ENCODE assay signal across 8 mouse cellular contexts in genomic region chr16:55894893-55895650, GRCm38 (mm10). TPM values are rescaled to one million over a fixed set of nuclear protein-coding genes. Genes with fewer than 3 reads are reported as not detected.
DNase-seq lines count a peak whose midpoint lies in the region; ATAC-seq and TF ChIP-seq lines count a peak whose summit lies in the region.

TSS of gene Nxpe3 (minus strand) at chr16:55895285.

- peak; percentile 61 for DNase-seq in WW6 (ENCODE audit: low read depth, low spot score)
- peak; percentile 86 for DNase-seq in cerebellum, postnatal 36 days
- peak; percentile 85 for DNase-seq in gastrocnemius, adult 18-20 months (ENCODE audit: low spot score)
- DNase-seq in hindbrain, postnatal 0 days (ENCODE audit: low spot score), result peak; percentile 90
- DNase-seq in left cerebral cortex, adult 2 months (ENCODE audit: extremely low spot score in 1 of 2, low spot score in 2 of 2), result peak; percentile 87 to 89
- DNase-seq in right cerebral cortex, adult 2 months (ENCODE audit: low spot score in 2 of 2), result peak; percentile 89 to 94
- DNase-seq in urinary bladder, postnatal 36 days (ENCODE audit: low spot score in 2 of 2), result peak; percentile 79 to 85

- peak within 1 kb of the TSS; percentile 79 for H3K9ac ChIP-seq in hindbrain, postnatal 0 days (replicated peaks; ENCODE audit: low read length)

- H3K9me3 ChIP-seq in hindbrain, postnatal 0 days (ENCODE audit: low read length), result no peaks in the 10 kb centered on the region

- peak; percentile 43 for TF ChIP-seq CTCF in hindbrain, postnatal 0 days (IDR thresholded peaks at IDR 0.05; ENCODE audit: low read depth)
- TF ChIP-seq CTCF in left cerebral cortex, adult 2 months (IDR thresholded peaks at IDR 0.05), result peak; percentile 26

- H3K4me2 ChIP-seq in hindbrain, postnatal 0 days (ENCODE audit: low read depth, low read length), result peak within 1 kb of the TSS; percentile 85

- intact Hi-C loops in left cerebral cortex, adult 2 months (cut with DNase I), result loop anchor here (1.0 kb wide), 1 partner anchor 39 kb away; the partner anchor contains the start of gene Cep97

- no peaks in the 10 kb centered on the region for H3K36me3 ChIP-seq in hindbrain, postnatal 0 days (ENCODE audit: insufficient read depth, low read length)

- peaks cover 9% of the 10 kb centered on the region; the same call in 1 of the 2 replicates for H3K4me1 ChIP-seq in hindbrain, postnatal 0 days (ENCODE audit: insufficient read depth, low read length)

- peak within 1 kb of the TSS; percentile 85 for H3K4me3 ChIP-seq in hindbrain, postnatal 0 days (ENCODE audit: low read length)
- peak within 1 kb of the TSS; percentile 89 for H3K4me3 ChIP-seq in left cerebral cortex, adult 2 months

- peak; percentile 96 for ATAC-seq in hindbrain, postnatal 0 days
- peak; percentile 83 for ATAC-seq in megakaryocyte, adult 5-6 weeks (ENCODE audit: poor library complexity, severe bottlenecking)

- no peaks in the 10 kb centered on the region for H3K27me3 ChIP-seq in hindbrain, postnatal 0 days (ENCODE audit: insufficient read depth, low read length)

- under 1% methylated on average over 58 of the region's 74 CpGs for WGBS in hindbrain, postnatal 0 days

- H3K27ac ChIP-seq in hindbrain, postnatal 0 days, result peak within 1 kb of the TSS; percentile 91
- peak within 1 kb of the TSS; percentile 87 for H3K27ac ChIP-seq in left cerebral cortex, adult 2 months

RNA-seq across cellular contexts. Expression of gene Nxpe3, which starts in this region (rescaled TPM):
- under 1 TPM; 0.25 to 0.38 TPM for total RNA-seq in gastrocnemius, adult 18-20 months (2021)
- total RNA-seq in hindbrain, postnatal 0 days (2014; rRNA removed), result 1.8 and 2.4 TPM in 2 replicates
- polyA plus RNA-seq in hindbrain, postnatal 0 days (2015; fragmentation: Nextera tagmentation; extraction: Ambion mirVana), result 0.84 and 1.1 TPM in 2 replicates
- total RNA-seq in left cerebral cortex, adult 2 months (2021), result 10 to 100 TPM in 1 of 2 experiments, 1 to 10 TPM in 1; 9.4 to 10.9 TPM
- total RNA-seq in megakaryocyte, adult 5-6 weeks (2015), result 1.4 and 2.1 TPM in 2 replicates
- 2.4 and 2.8 TPM in 2 replicates for total RNA-seq in megakaryocyte, adult 5-6 weeks (2017)

Comparison
In these comparisons a context has a peak if more than half of its experiments do, and no peak if none do; other contexts are left out.
1. Peak in every context shown above with its lines: DNase-seq, ATAC-seq, H3K4me3 ChIP-seq and H3K27ac ChIP-seq.
2. Peak in DNase-seq in gastrocnemius, adult 18-20 months; RNA of the gene not detected or under 1 TPM.